Mouse (Mus musculus): ENCODE measurements around the gene Ipo7.

Ipo7 gene

DNA sequence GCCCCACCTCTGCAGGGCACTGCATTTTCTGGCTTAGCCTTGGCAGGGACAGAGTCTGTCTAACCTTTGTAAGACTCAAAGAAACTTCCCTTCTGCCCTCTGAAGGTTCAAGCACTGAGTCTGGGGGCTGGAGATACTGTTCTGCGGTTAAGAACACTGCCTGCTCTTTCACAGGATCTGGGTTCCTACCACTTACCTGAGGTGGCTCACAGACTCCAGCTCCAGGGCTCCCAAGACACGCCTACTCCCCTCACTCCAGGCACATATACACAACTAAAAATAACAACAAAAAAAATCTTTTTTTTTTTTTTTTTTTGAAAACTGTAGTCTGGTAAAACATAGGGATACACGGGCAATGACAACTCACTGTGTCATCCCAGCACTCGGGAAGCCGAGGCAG lies 83.2 kb downstream of the Ipo7 start:
- DNase-seq (ENCODE audit: low read depth, low spot score): no peak

GRCm38 (mm10) chr7:110105041-110105440 lies 87.0 kb downstream of the Ipo7 start:
- no peak for DNase-seq (ENCODE audit: low read depth, low spot score)
